Mouse (Mus musculus) MEL (cell line): ENCODE measurements around the gene Il2ra. TPM values are rescaled to one million over a fixed set of nuclear protein-coding genes. Genes with fewer than 3 reads are reported as not detected.
A peak's percentile ranks its signal among the peaks of the same experiment; 100 is the strongest.
"Not testable (repeated sequence)": the region's sequence is repeated elsewhere in the genome, so short reads cannot be mapped to it uniquely, and the experiment has no call there.

Experiments
- DNase-seq: peaks from one replicate; pipeline ENCODE4 v3.0.0; 2011; ENCODE audit warnings: low read depth, low spot score
- H3K27ac ChIP-seq: 2 replicates; pipeline ENCODE4 v1.5.1; 2012; ENCODE audit warnings: low read depth, mild to moderate bottlenecking, control low read depth, low read length, moderate library complexity; ENCODE audit not compliant: control insufficient read depth
- H3K27me3 ChIP-seq, 2 experiments: fragments of 150-350 bp in 1 of 2; sonication (generic) in 1 of 2; 2 replicates each; pipeline ENCODE4 v1.6.1; 2012; ENCODE audit warnings: low read length in 2 of 2, mild to moderate bottlenecking in 2 of 2, improper control_type of control experiment in 1 of 2, moderate library complexity in 1 of 2; ENCODE audit not compliant: insufficient read depth in 2 of 2, control insufficient read depth in 1 of 2
- H3K36me3 ChIP-seq, 2 experiments: 2 replicates each; pipeline ENCODE4 v1.6.1; 2012 to 2014; ENCODE audit warnings: low read length in 2 of 2, improper control_type of control experiment in 1 of 2, inconsistent platforms in 1 of 2, mild to moderate bottlenecking in 1 of 2; ENCODE audit not compliant: insufficient read depth in 2 of 2, control insufficient read depth in 1 of 2
- H3K4me1 ChIP-seq, 2 experiments: fragments of 150-350 bp in 1 of 2; sonication (generic) in 1 of 2; 2 replicates each; pipeline ENCODE4 v1.6.1; 2012; ENCODE audit warnings: low read length in 2 of 2, improper control_type of control experiment in 1 of 2, mild to moderate bottlenecking in 1 of 2; ENCODE audit not compliant: insufficient read depth in 2 of 2, control insufficient read depth in 1 of 2
- H3K4me3 ChIP-seq, 2 experiments: fragments of 150-350 bp in 1 of 2; sonication (generic) in 1 of 2; 2 replicates each; pipeline ENCODE4 v1.5.1; 2012; ENCODE audit warnings: low read depth in 2 of 2, low read length in 2 of 2, mild to moderate bottlenecking in 2 of 2, moderate library complexity in 2 of 2, control low read depth in 1 of 2, improper control_type of control experiment in 1 of 2; ENCODE audit not compliant: control insufficient read depth in 1 of 2, insufficient read depth in 1 of 2
- H3K79me2 ChIP-seq: 2 replicates; pipeline ENCODE4 v1.6.1; 2012; ENCODE audit warnings: mild to moderate bottlenecking, low read length, moderate library complexity; ENCODE audit not compliant: control insufficient read depth, poor library complexity, insufficient read depth
- H3K9ac ChIP-seq: 2 replicates; pipeline ENCODE4 v1.6.1; 2012; ENCODE audit warnings: low read depth, mild to moderate bottlenecking, control low read depth, low read length, moderate library complexity; ENCODE audit not compliant: control insufficient read depth, poor library complexity, severe bottlenecking
- H3K9me3 ChIP-seq: fragments of 150-350 bp; sonication (generic); replicated peaks from 2 replicates; pipeline ENCODE4 v1.6.1; 2012; ENCODE audit warnings: mild to moderate bottlenecking, low read length, improper control_type of control experiment, moderate library complexity; ENCODE audit not compliant: insufficient read depth
- CTCF ChIP-seq, 3 experiments: IDR thresholded peaks in 2 of 3; conservative IDR thresholded peaks in 1 of 3; 2 replicates each; pipeline ENCODE4 v1.5.1; 2011 to 2012; ENCODE audit warnings: low read length in 3 of 3, low read depth in 2 of 3, mild to moderate bottlenecking in 2 of 3, improper control_type of control experiment in 1 of 3, inconsistent platforms in 1 of 3, mixed read lengths in 1 of 3, moderate library complexity in 1 of 3; ENCODE audit not compliant: control insufficient read depth in 1 of 3, insufficient read depth in 1 of 3, poor library complexity in 1 of 3, severe bottlenecking in 1 of 3
- ETS1 ChIP-seq: IDR thresholded peaks from 2 replicates; pipeline ENCODE4 v1.6.1; 2012; ENCODE audit warnings: low read depth, mild to moderate bottlenecking, inconsistent platforms, low read length, improper control_type of control experiment, moderate library complexity
- GABPA ChIP-seq: IDR thresholded peaks from 2 replicates; pipeline ENCODE4 v1.6.1; 2012; ENCODE audit warnings: low read depth, mild to moderate bottlenecking, inconsistent platforms, low read length, improper control_type of control experiment, moderate library complexity
- MAFK ChIP-seq: IDR thresholded peaks from 2 replicates; pipeline ENCODE4 v1.6.1; 2011; ENCODE audit warnings: low read depth, mild to moderate bottlenecking, low read length, improper control_type of control experiment, borderline replicate concordance
- MYC ChIP-seq: IDR thresholded peaks from 2 replicates; pipeline ENCODE4 v1.6.1; 2011; ENCODE audit warnings: low read depth, mild to moderate bottlenecking, low read length, improper control_type of control experiment, moderate library complexity
- TCF12 ChIP-seq: IDR thresholded peaks from 2 replicates; pipeline ENCODE4 v1.6.1; 2014; ENCODE audit warnings: low read depth, mild to moderate bottlenecking, inconsistent platforms, low read length, improper control_type of control experiment, moderate library complexity
- ZMIZ1 ChIP-seq: IDR thresholded peaks from 2 replicates; pipeline ENCODE4 v1.6.1; 2012; ENCODE audit warnings: low read depth, mild to moderate bottlenecking, inconsistent platforms, low read length, improper control_type of control experiment, moderate library complexity
- polyA plus RNA-seq, 2 experiments: library from polyadenylated mRNA; stranded (reverse) in 1 of 2; unstranded in 1 of 2; fragments of >175 nt in 1 of 2; fragments of >200 nt in 1 of 2; gene quantifications; 2 replicates each; pipeline versions ENCODE4 v1.2.1 to v1.2.4; 2012; ENCODE audit warnings: low replicate concordance in 2 of 2, low read depth in 1 of 2; ENCODE audit not compliant: insufficient read length in 2 of 2, insufficient read depth in 1 of 2, missing spikeins in 1 of 2
- total RNA-seq: library from RNA; depleted of rRNA; stranded (reverse); fragments of 300-350 nt; gene quantifications from 2 replicates; pipeline ENCODE4 v1.2.3, GENCODE M21; 2012

Gene Il2ra
- total and polyA plus RNA-seq, 3 experiments, result not detected

- H3K9me3 ChIP-seq, result no peaks in the 10 kb centered on the region
- peak within 1 kb of the TSS; percentile 97 for H3K9ac ChIP-seq
- peak within 1 kb of the TSS; percentile 93 to 99; a peak in 3 of 4 replicates for H3K4me3 ChIP-seq
- H3K36me3 ChIP-seq, result peaks cover 7 to 15% of the 10 kb centered on the region in 2 experiments
- DNase-seq, result no peak
- peaks cover 26% of the 10 kb centered on the region for H3K79me2 ChIP-seq
- H3K4me1 ChIP-seq, result peaks cover 0 to 5% of the 10 kb centered on the region in 2 experiments; a peak in 1 of 4 replicates
- no peak for TF ChIP-seq TCF12
- TF ChIP-seq ZMIZ1, result no peak
- no peak for TF ChIP-seq MYC
- TF ChIP-seq ETS1, result no peak
- peaks cover 10 to 14% of the 10 kb centered on the region in 2 experiments for H3K27me3 ChIP-seq
- peak within 1 kb of the TSS; percentile 21; the same call in 1 of the 2 replicates for H3K27ac ChIP-seq
These were observed 38.6 kb upstream of the Il2ra start, which contains the start of gene Rbm17 for GRCm38 (mm10) chr2:11604053-11604452. Gene Rbm17, minus strand, starts transcription at chr2:11604153.

GRCm38 (mm10) chr2:11604911-11605310, 37.7 kb upstream of the Il2ra start:
- TF ChIP-seq GABPA, result no peak
- Histone ChIP-seq H3K27ac (no peak overlapping the region), H3K9ac (no peak overlapping the region), H3K9me3 (no peaks in the 10 kb centered on the region), H3K36me3 (peaks cover 1 to 15% of the 10 kb centered on the region in 2 experiments), H3K79me2 (peaks cover 26% of the 10 kb centered on the region), H3K4me3 (no peak overlapping the region), H3K27me3 (peaks cover 12 to 19% of the 10 kb centered on the region in 2 experiments), H3K4me1 (peaks cover 0 to 5% of the 10 kb centered on the region in 2 experiments; a peak in 1 of 4 replicates)
- DNase-seq, result no peak

DNA sequence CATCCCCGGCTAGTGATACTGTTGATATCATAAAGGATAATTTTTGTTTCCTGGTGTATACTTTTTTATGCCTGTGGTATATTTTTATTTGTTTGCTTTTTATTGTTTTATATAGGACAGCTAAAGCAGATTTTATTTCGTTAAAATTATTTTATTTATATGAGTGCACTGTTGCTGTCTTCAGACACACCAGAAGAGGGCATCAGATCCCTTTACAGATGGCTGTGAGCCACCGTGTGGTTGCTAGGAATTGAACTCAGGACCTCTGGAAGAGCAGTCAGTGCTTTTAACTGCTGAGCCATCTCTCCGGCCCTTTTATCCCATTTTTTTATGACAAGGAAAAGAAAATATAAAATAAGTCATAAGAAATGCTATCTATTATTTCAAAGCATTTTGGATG, 35.9 kb upstream of the Il2ra start:
- not testable (repeated sequence) for H3K27ac ChIP-seq, H3K4me3 ChIP-seq, H3K9ac ChIP-seq, DNase-seq, H3K9me3 ChIP-seq, H3K4me1 ChIP-seq, H3K36me3 ChIP-seq
- Histone ChIP-seq H3K79me2 (peaks cover 13% of the 10 kb centered on the region), H3K27me3 (peaks cover 14 to 20% of the 10 kb centered on the region in 2 experiments)
- TF ChIP-seq CTCF (IDR thresholded peaks at IDR 0.05 in 2 of 3, conservative IDR thresholded peaks at IDR 0.05 in 1 of 3; ENCODE audit: control insufficient read depth in 1 of 3, insufficient read depth in 1 of 3, low read depth in 2 of 3, low read length in 3 of 3, poor library complexity in 1 of 3, severe bottlenecking in 1 of 3), result peak in 1 of 3 experiments; percentile 9; a peak in 1 of 6 replicates

DNA sequence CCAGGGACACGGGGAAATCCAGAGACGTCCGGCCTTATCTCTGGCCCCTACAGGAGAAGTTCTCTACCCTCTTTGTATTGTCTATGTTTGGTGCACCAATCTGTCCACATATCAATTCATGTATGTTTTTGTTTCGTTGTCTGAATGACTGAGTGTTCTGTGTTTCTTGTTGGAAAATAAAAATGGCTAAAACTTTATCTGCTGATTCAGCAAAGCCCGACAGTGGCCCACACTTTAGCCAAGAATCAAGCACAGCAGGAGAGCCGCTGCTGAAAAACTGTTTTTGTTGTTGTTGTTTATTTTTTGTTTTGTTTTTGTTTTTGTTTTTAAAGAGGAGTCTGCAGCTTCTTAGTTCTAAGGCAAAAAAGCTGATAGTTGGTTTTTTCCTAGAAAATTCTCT, 29.7 kb upstream of the Il2ra start:
- H3K9ac ChIP-seq, H3K27me3 ChIP-seq, DNase-seq, H3K36me3 ChIP-seq, H3K79me2 ChIP-seq: not testable (repeated sequence)
- TF ChIP-seq MAFK, result 0 out of 2 replicates have a peak, but pooled peaks have one; percentile 25
- TF ChIP-seq, all 39 proteins: peak for 1; not testable (repeated sequence) for 38
- not testable (repeated sequence) for H3K27ac ChIP-seq, H3K9me3 ChIP-seq, H3K4me3 ChIP-seq, H3K4me1 ChIP-seq
